Mouse (Mus musculus) intestine, postnatal 0 days (tissue): Measurements from ENCODE around the gene Gm42742. TPM values are rescaled to one million over a fixed set of nuclear protein-coding genes. Genes with fewer than 3 reads are reported as not detected.
A peak's percentile ranks its signal among the peaks of the same experiment; 100 is the strongest.

Source experiments
- ATAC-seq: fragments of 200-750 bp; cut with Nextera tagmentation; 2 replicates; pipeline ENCODE4 v1.8.0; 2017; ENCODE audit warnings: mild to moderate bottlenecking, moderate TSS enrichment, moderate library complexity
- H3K27ac ChIP-seq: fragments of 300-500 bp; sonication (generic); 2 replicates; pipeline ENCODE4 v1.5.1; 2014; ENCODE audit warnings: mild to moderate bottlenecking, low read depth, low read length, moderate library complexity
- H3K27me3 ChIP-seq: fragments of 300-500 bp; sonication (generic); replicated peaks from 2 replicates; pipeline ENCODE4 v1.6.1; 2014; ENCODE audit warnings: low read length, mixed read lengths; ENCODE audit not compliant: control insufficient read depth, insufficient read depth
- H3K36me3 ChIP-seq: fragments of 300-500 bp; sonication (generic); 2 replicates; pipeline ENCODE4 v1.6.1; 2014; ENCODE audit warnings: mild to moderate bottlenecking, moderate library complexity; ENCODE audit not compliant: control insufficient read depth, insufficient read depth
- H3K4me1 ChIP-seq: fragments of 300-500 bp; sonication (generic); replicated peaks from 2 replicates; pipeline ENCODE4 v1.6.1; 2014; ENCODE audit warnings: antibody characterized with exemption, low read length, mixed read lengths; ENCODE audit not compliant: control insufficient read depth, insufficient read depth
- H3K4me2 ChIP-seq: fragments of 300-500 bp; sonication (generic); replicated peaks from 2 replicates; pipeline ENCODE4 v1.6.1; 2014; ENCODE audit warnings: low read depth, mild to moderate bottlenecking, moderate library complexity
- H3K4me3 ChIP-seq: fragments of 300-500 bp; sonication (generic); 2 replicates; pipeline ENCODE4 v1.5.1; 2014; ENCODE audit warnings: low read depth, low read length
- H3K9ac ChIP-seq: fragments of 300-500 bp; sonication (generic); 2 replicates; pipeline ENCODE4 v1.6.1; 2014; ENCODE audit warnings: mild to moderate bottlenecking, low read depth, low read length
- H3K9me3 ChIP-seq: fragments of 300-500 bp; sonication (generic); 2 replicates; pipeline ENCODE4 v1.6.1; 2016; ENCODE audit warnings: mixed run types; ENCODE audit not compliant: control insufficient read depth
- CTCF ChIP-seq: sonication (generic); IDR thresholded peaks from 2 replicates; pipeline ENCODE4 v1.5.1; 2016; ENCODE audit warnings: low read depth, mild to moderate bottlenecking, control low read depth, antibody characterized with exemption, moderate library complexity
- WGBS: fragments of 180-500 bp; shearing (Covaris S2); extraction: QIAGEN DNeasy Blood & Tissue Kit; methylation state at CpG from one replicate; pipeline ENCODE4 v1.1.7; 2014; 5-methylcytosine and 5-hydroxymethylcytosine counted together
- polyA plus RNA-seq: library from polyadenylated mRNA; unstranded; fragments of >200 nt; fragmentation: Nextera tagmentation; extraction: Ambion mirVana; gene quantifications from 2 replicates; pipeline ENCODE4 v1.2.1, GENCODE M21; 2015

Gm42742 gene
- polyA plus RNA-seq, 1 experiment from 2014 or later, result 15.7 TPM

DNA sequence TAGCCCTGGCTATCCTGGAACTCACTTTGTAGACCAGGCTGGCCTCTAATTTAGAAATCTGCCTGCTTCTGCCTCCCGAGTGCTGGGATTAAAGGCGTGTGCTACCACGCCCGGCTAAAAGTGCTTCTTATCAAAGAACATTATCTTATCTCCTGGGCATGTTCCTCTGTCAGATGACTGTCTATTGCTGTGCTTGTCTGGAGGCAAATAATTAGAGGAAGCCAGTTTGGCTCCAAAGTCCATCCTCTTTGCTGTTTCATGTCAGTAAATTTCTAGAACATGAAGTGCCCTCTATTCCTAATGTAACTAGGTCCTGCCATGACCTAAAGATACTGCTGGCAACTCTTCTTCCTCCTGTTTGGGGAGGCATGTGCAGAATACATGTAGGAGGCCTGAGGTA, 38.8 kb downstream of the Gm42742 start:
- Histone ChIP-seq H3K36me3 (peaks cover 27% of the 10 kb centered on the region), H3K4me3 (no peak overlapping the region), H3K27me3 (no peaks in the 10 kb centered on the region), H3K4me1 (no peaks in the 10 kb centered on the region; the same call in 1 of the 2 replicates), H3K9ac (no peak overlapping the region), H3K9me3 (no peaks in the 10 kb centered on the region), H3K27ac (peak overlapping the region; percentile 57; the same call in 1 of the 2 replicates), H3K4me2 (no peak overlapping the region)
- 56% methylated on average over 4 of the region's 4 CpGs for WGBS
- no peak for TF ChIP-seq CTCF
- peak; percentile 14; the same call in 1 of the 2 replicates for ATAC-seq

DNA sequence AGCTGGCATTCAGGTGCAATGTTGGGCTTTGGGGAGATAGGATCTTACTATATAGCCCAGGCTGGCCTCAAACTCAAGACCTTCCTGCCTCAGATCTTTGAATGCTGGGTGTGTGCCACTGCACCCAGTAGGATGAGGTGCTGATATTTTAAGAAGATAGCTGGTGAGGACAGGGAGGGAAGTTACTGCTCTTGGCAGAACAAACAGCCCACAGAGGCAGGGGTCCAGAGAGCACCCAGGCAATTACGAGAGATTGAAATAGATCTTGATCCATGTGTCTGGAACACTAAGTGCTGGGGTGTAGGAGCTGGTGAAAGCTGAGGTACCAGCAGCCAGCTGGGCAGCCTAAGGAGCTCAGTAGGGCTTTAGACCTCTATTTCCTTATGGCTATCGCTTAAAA, 39.3 kb downstream of the Gm42742 start:
- Histone ChIP-seq H3K4me3 (no peak overlapping the region), H3K4me2 (no peak overlapping the region), H3K36me3 (peaks cover 23% of the 10 kb centered on the region), H3K27me3 (no peaks in the 10 kb centered on the region), H3K4me1 (no peaks in the 10 kb centered on the region; the same call in 1 of the 2 replicates), H3K9me3 (no peaks in the 10 kb centered on the region), H3K9ac (no peak overlapping the region), H3K27ac (no peak overlapping the region)
- no peak for ATAC-seq
- WGBS, result 83% methylated on average over 2 of the region's 2 CpGs
- TF ChIP-seq CTCF, result no peak

DNA sequence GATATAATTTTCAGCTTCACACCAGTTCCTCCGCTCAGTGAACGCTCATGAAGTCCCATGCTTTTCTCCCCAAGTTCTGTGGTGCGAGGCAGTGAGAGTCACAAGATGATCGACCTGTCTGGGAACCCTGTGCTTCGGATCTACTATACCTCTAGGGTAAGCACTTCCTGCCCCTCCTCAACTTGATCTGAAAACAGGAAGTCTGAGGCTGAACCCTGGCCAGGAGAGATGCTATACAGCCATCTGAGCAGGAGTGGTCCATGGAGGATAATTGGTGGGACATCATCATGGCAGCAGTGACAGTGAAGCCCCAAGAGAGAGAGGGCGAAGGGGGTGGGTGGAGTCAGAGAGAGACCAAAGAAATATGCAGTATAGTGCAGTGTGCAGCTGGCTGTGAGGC, 42.1 kb downstream of the Gm42742 start:
- H3K4me2 ChIP-seq, result no peak overlapping the region
- no peaks in the 10 kb centered on the region for H3K9me3 ChIP-seq
- WGBS, result 88% methylated on average over 6 of the region's 6 CpGs
- peaks cover 23% of the 10 kb centered on the region for H3K36me3 ChIP-seq
- H3K27me3 ChIP-seq, result no peaks in the 10 kb centered on the region
- no peak overlapping the region for H3K9ac ChIP-seq
- peaks cover 7% of the 10 kb centered on the region; the same call in 1 of the 2 replicates for H3K4me1 ChIP-seq
- ATAC-seq, result no peak
- no peak for TF ChIP-seq CTCF
- no peak overlapping the region; the same call in 1 of the 2 replicates for H3K27ac ChIP-seq
- no peak overlapping the region for H3K4me3 ChIP-seq

DNA sequence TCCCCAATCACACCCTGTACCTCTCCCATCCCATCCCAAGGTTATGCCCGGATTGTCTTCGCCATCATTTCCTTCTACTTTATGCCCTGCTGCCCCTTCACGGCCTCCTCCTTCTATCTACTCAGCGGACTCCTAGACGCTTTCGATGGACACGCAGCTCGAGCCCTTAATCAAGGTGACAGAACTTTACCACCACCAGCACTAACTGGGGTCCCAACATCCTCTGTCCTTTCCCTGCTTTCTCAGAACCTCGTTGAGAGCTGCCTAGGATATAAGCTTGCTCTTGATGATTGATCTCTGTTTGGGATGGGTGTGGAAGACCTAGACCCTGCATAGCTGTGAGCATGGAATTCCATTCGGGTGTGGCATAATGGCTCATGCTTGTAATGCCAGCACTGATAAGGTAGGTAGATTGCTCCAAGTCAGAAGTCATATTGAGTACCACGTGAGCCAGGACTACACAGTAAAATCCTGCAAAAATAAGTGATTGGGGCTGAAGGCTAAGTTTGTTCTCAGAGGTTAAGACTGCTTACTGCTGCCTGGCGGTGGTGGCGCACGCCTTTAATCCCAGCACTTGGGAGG, 43.9 kb downstream of the Gm42742 start:
- ATAC-seq, result peak; percentile 15
- peak overlapping the region; percentile 94 for H3K4me3 ChIP-seq
- no peaks in the 10 kb centered on the region for H3K27me3 ChIP-seq

DNA sequence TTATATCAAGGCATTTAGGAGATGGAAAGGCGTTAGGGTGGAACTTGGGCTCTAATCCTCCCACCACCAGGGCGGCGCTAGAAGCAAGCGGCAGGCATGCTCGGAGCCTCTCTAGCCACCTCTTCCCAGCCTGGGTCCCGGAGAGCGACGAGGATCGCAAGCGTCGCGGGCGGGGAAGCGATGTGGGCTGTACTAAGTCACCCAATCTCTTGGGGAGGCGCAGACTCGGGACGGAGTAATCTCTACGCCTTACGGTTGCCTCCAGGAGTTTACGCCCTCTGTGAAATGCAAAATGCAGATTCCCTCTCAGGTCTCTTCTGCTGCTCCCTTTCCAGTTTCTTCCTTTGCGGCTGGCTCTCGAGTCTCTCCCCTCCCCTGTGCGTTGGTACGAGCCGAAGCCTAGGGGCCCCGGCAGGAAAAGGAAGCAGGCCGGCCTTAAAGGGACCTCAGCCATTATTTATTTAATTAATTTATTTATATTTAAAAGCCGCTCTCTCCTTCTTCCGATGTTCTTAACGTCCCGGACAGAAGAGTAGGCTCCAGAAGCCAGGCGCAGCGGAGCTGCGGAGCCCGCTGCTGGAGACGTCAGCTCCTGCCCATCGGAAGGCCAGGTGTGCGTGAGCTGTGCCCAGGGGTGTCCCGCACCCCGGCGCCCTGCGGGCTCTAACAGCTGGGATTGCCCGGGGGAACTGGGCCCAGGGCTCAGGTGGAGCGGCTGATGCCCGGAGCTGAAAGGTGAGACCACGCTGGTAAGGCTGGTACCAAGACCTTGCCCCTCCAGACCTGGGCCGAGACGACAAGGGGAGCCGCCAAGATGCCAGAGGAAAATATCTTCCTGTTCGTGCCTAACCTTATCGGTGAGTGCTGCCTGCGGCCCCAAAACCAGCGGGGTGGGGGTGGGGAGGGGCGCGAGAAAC, 44.7 kb downstream of the Gm42742 start, which contains the start of gene Cdiptos:
Gene Cdiptos (minus strand): TSS at position 149 of the 917 bp plus-strand sequence.
- no peaks in the 10 kb centered on the region for H3K27me3 ChIP-seq
- ATAC-seq, result peak; percentile 92
- H3K4me2 ChIP-seq, result peak within 1 kb of the TSS; percentile 76
- peaks cover 23% of the 10 kb centered on the region for H3K36me3 ChIP-seq
- H3K27ac ChIP-seq, result peak within 1 kb of the TSS; percentile 98
- H3K9me3 ChIP-seq, result no peaks in the 10 kb centered on the region
- WGBS, result under 1% methylated on average over 55 of the region's 55 CpGs
- H3K9ac ChIP-seq, result peak within 1 kb of the TSS; percentile 90
- TF ChIP-seq CTCF, result peak; percentile 99
- H3K4me1 ChIP-seq, result 0 out of 2 replicates have a peak, but pooled peaks cover 7% of the 10 kb centered on the region
- H3K4me3 ChIP-seq, result peak within 1 kb of the TSS; percentile 94

More for the DNA sequence above, 43.9 kb downstream of the Gm42742 start:
- Histone ChIP-seq H3K9me3 (no peaks in the 10 kb centered on the region), H3K36me3 (peaks cover 23% of the 10 kb centered on the region), H3K4me1 (0 out of 2 replicates have a peak, but pooled peaks cover 7% of the 10 kb centered on the region), H3K4me2 (peak overlapping the region; percentile 76), H3K9ac (peak overlapping the region; percentile 90), H3K27ac (peak overlapping the region; percentile 98)
- 12% methylated on average over 14 of the region's 14 CpGs for WGBS
- TF ChIP-seq CTCF, result no peak

DNA sequence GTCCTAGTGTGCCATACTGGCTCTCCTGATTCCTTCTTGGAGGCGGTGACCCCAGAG, 45.2 kb downstream of the Gm42742 start, which contains the start of gene Cdipt:
Gene Cdipt (plus strand): TSS at position 22 of the 57 bp plus-strand sequence.
- Histone ChIP-seq H3K9me3 (no peaks in the 10 kb centered on the region), H3K9ac (peak within 1 kb of the TSS; percentile 90), H3K27me3 (no peaks in the 10 kb centered on the region), H3K36me3 (peaks cover 23% of the 10 kb centered on the region), H3K4me2 (peak within 1 kb of the TSS; percentile 76), H3K4me3 (peak within 1 kb of the TSS; percentile 94), H3K27ac (peak within 1 kb of the TSS; percentile 98), H3K4me1 (0 out of 2 replicates have a peak, but pooled peaks cover 7% of the 10 kb centered on the region)
- ATAC-seq, result no peak
- 0% methylated on average over 1 of the region's 1 CpGs for WGBS
- TF ChIP-seq CTCF, result no peak
